Mouse (Mus musculus): ENCODE data around the gene Pkp3. TPM values are rescaled to one million over a fixed set of nuclear protein-coding genes. Genes with fewer than 3 reads are reported as not detected.

Gene Pkp3
- polyA plus RNA-seq, 2 experiments = 38.8 to 65.9 TPM

DNA sequence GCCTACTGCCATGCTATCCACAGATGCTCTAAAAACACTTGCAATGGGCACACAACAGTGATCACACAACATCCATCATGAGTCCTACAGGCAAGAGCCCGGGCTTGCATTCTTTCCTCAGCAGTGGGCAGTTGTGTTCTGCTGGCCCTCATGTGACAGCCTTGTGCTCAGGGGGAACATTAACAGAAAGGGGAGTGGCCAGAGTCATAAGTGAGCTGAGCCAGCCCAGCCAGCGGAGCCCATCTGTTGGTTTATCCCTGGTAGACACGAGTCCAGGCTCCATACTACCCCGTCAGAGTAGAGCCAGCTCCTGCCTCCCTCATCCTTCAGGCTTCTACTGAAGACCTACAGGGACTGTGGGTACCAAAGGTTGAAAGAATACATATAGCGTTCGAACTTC is 15.9 kb downstream of the Pkp3 start:
- 66% methylated on average over 6 of the region's 6 CpGs for WGBS
- Histone ChIP-seq H3K9ac (ENCODE audit: low read depth, low read length, severe bottlenecking) (no peak overlapping the region), H3K27ac (replicated peaks; ENCODE audit: low read depth, low read length) (no peak overlapping the region), H3K4me3 (replicated peaks; ENCODE audit: low read length) (no peak overlapping the region), H3K36me3 (ENCODE audit: control insufficient read depth, insufficient read depth, low read length) (no peaks in the 10 kb centered on the region), H3K4me1 (ENCODE audit: control insufficient read depth, insufficient read depth, low read length) (no peaks in the 10 kb centered on the region), H3K4me2 (replicated peaks; ENCODE audit: low read depth, low read length, severe bottlenecking) (no peak overlapping the region), H3K9me3 (ENCODE audit: control insufficient read depth, low read length) (no peaks in the 10 kb centered on the region), H3K27me3 (ENCODE audit: control insufficient read depth, insufficient read depth, low read length) (peaks cover 9% of the 10 kb centered on the region)
- DNase-seq (ENCODE audit: low spot score) (no peak), ATAC-seq (ENCODE audit: low FRiP score, low read depth) (no peak)
- no peak for TF ChIP-seq POLR2A (IDR thresholded peaks at IDR 0.05; ENCODE audit: borderline replicate concordance, extremely low read depth, insufficient read depth, insufficient read length)

DNA sequence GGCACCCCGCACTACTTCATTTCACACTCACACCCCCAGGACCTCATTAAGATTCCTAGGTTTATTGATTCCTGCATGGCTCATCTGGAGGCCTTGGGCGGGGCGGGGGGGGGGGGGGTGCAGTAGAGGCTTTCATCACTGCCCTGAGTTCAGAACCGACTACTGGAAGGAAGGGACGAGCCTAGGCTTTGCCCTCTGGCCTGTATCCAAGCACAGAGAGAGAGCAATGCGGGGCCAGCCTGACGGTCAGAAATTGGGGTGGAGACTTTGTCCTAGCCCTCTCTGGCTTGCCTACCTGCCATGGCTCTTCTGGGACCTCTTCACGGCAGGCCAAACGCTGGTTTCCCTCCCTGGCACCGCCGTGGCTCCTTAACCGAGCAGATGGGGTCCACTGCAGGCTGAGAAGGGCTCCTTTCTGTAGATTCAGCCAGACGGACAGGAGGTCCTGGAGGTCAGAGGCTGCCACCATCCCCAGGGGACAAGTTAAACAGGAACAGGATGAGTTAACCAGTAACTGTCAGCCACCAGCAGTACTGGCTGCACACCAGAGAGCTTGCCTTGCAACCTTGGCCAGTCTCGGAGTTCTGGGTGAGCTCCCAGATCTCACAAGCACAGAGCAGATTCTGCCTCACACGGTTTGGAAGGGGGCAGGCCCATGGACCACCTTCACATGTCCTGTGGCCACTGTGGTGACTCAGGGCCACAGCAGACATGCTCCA is 16.6 kb downstream of the Pkp3 start:
- no peak for ATAC-seq (ENCODE audit: low FRiP score, low read depth)
- no peak for TF ChIP-seq POLR2A (IDR thresholded peaks at IDR 0.05; ENCODE audit: borderline replicate concordance, extremely low read depth, insufficient read depth, insufficient read length)
- Histone ChIP-seq H3K27ac (replicated peaks; ENCODE audit: low read depth, low read length) (no peak overlapping the region), H3K4me2 (replicated peaks; ENCODE audit: low read depth, low read length, severe bottlenecking) (no peak overlapping the region), H3K9ac (ENCODE audit: low read depth, low read length, severe bottlenecking) (no peak overlapping the region), H3K36me3 (ENCODE audit: control insufficient read depth, insufficient read depth, low read length) (no peaks in the 10 kb centered on the region), H3K27me3 (ENCODE audit: control insufficient read depth, insufficient read depth, low read length) (peaks cover 9% of the 10 kb centered on the region; the same call in 1 of the 2 replicates), H3K4me1 (ENCODE audit: control insufficient read depth, insufficient read depth, low read length) (no peaks in the 10 kb centered on the region), H3K9me3 (ENCODE audit: control insufficient read depth, low read length) (no peaks in the 10 kb centered on the region), H3K4me3 (replicated peaks; ENCODE audit: low read length) (no peak overlapping the region)
- WGBS = 54% methylated on average over 13 of the region's 15 CpGs
- no peak for DNase-seq (ENCODE audit: low spot score)

DNA sequence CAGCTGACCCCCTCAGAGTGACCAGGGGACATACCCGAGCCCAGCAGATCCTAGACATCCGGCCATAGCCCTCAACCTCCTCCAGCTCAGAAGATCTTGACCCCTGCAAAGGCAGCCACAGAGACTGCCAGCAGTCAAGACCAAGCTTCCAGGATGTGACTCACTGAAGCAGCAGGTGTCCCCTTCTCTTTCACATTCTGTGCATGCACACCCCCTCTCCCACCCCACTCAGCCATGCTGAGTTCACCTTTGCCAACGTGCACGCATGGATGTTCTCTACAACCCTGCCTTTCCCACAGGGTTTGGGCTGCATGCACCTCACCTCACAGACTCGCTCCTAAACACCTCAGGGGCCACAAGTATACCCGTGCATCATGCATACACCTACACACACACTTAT is 18.0 kb downstream of the Pkp3 start:
- WGBS = 73% methylated on average over 6 of the region's 6 CpGs
- Histone ChIP-seq H3K27me3 (ENCODE audit: control insufficient read depth, insufficient read depth, low read length) (peaks cover 21% of the 10 kb centered on the region; the same call in 1 of the 2 replicates), H3K4me1 (ENCODE audit: control insufficient read depth, insufficient read depth, low read length) (no peaks in the 10 kb centered on the region), H3K9me3 (ENCODE audit: control insufficient read depth, low read length) (no peaks in the 10 kb centered on the region), H3K27ac (replicated peaks; ENCODE audit: low read depth, low read length) (no peak overlapping the region), H3K9ac (ENCODE audit: low read depth, low read length, severe bottlenecking) (no peak overlapping the region), H3K4me2 (replicated peaks; ENCODE audit: low read depth, low read length, severe bottlenecking) (no peak overlapping the region), H3K36me3 (ENCODE audit: control insufficient read depth, insufficient read depth, low read length) (no peaks in the 10 kb centered on the region), H3K4me3 (replicated peaks; ENCODE audit: low read length) (no peak overlapping the region)
- TF ChIP-seq POLR2A (IDR thresholded peaks at IDR 0.05; ENCODE audit: borderline replicate concordance, extremely low read depth, insufficient read depth, insufficient read length) = no peak
- DNase-seq (ENCODE audit: low spot score) (no peak), ATAC-seq (ENCODE audit: low FRiP score, low read depth) (no peak)

DNA sequence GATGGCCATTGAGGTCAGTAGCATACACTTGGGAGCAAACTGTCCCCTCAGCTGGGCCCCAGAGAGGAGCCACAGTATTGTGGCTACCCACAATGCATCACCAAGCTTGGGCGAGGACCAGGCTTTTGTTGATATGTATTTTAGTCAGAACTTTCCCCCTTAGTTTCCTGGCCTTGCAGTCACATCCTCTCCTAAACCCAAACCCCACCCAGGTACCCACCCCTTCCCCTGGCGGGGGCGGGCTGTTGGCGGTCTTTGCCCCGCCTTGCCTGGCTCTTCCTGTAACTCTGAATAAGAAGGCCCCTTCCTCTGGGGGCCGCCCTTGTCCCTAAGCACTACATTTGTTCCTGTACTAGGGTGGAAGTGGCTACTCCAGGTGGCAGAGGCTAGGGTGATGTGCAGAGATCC is 18.6 kb downstream of the Pkp3 start:
- Histone ChIP-seq H3K4me3 (replicated peaks; ENCODE audit: low read length) (no peak overlapping the region), H3K36me3 (ENCODE audit: control insufficient read depth, insufficient read depth, low read length) (no peaks in the 10 kb centered on the region), H3K27me3 (ENCODE audit: control insufficient read depth, insufficient read depth, low read length) (peaks cover 27% of the 10 kb centered on the region; the same call in 1 of the 2 replicates), H3K9me3 (ENCODE audit: control insufficient read depth, low read length) (no peaks in the 10 kb centered on the region), H3K4me1 (ENCODE audit: control insufficient read depth, insufficient read depth, low read length) (no peaks in the 10 kb centered on the region), H3K27ac (replicated peaks; ENCODE audit: low read depth, low read length) (no peak overlapping the region), H3K9ac (ENCODE audit: low read depth, low read length, severe bottlenecking) (no peak overlapping the region), H3K4me2 (replicated peaks; ENCODE audit: low read depth, low read length, severe bottlenecking) (no peak overlapping the region)
- 49% methylated on average over 6 of the region's 6 CpGs for WGBS
- DNase-seq (ENCODE audit: low spot score) = no peak
- no peak for ATAC-seq (ENCODE audit: low FRiP score, low read depth)
- no peak for TF ChIP-seq POLR2A (IDR thresholded peaks at IDR 0.05; ENCODE audit: borderline replicate concordance, extremely low read depth, insufficient read depth, insufficient read length)

DNA sequence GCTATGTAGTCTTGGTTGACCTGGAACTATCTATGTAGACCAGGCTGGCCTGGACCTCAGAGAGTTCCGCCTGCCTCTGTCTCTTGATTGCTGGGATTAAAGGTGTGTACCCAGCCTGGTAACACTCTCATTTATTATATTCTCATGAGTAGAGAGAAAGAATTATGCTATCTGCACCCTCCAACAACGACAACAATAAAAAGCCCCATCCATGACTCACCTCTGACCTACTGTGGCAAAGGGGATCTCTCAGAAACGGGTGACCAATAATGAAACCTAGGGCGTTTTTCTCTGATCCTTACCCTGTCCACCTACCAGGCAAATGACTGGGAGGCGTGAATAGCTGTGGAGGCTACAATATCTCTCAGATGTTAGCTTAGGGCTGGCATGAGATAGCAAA is 19.2 kb downstream of the Pkp3 start:
- H3K27ac ChIP-seq (replicated peaks; ENCODE audit: low read depth, low read length) = no peak overlapping the region

More for the DNA sequence above, 19.2 kb downstream of the Pkp3 start:
- no peak for TF ChIP-seq POLR2A (IDR thresholded peaks at IDR 0.05; ENCODE audit: borderline replicate concordance, extremely low read depth, insufficient read depth, insufficient read length)
- DNase-seq (ENCODE audit: low spot score) (no peak), ATAC-seq (ENCODE audit: low FRiP score, low read depth) (no peak)
- Histone ChIP-seq H3K4me3 (replicated peaks; ENCODE audit: low read length) (no peak overlapping the region), H3K4me2 (replicated peaks; ENCODE audit: low read depth, low read length, severe bottlenecking) (no peak overlapping the region), H3K9me3 (ENCODE audit: control insufficient read depth, low read length) (no peaks in the 10 kb centered on the region), H3K36me3 (ENCODE audit: control insufficient read depth, insufficient read depth, low read length) (no peaks in the 10 kb centered on the region), H3K27me3 (ENCODE audit: control insufficient read depth, insufficient read depth, low read length) (peaks cover 31% of the 10 kb centered on the region; the same call in 1 of the 2 replicates), H3K4me1 (ENCODE audit: control insufficient read depth, insufficient read depth, low read length) (no peaks in the 10 kb centered on the region), H3K9ac (ENCODE audit: low read depth, low read length, severe bottlenecking) (no peak overlapping the region)
- 79% methylated on average over 5 of the region's 5 CpGs for WGBS

Data from limb, embryonic 14.5 days (tissue).